Mouse (Mus musculus): Measurements from ENCODE around the gene Mecp2. TPM values are rescaled to one million over a fixed set of nuclear protein-coding genes. Genes with fewer than 3 reads are reported as not detected.

Mecp2 gene
- 39.6 TPM for polyA plus RNA-seq (2014; fragmentation: Illumina TruSeq; extraction: RNeasy Lipid Tissue Mini Kit (QIAGEN cat#74804))

DNA sequence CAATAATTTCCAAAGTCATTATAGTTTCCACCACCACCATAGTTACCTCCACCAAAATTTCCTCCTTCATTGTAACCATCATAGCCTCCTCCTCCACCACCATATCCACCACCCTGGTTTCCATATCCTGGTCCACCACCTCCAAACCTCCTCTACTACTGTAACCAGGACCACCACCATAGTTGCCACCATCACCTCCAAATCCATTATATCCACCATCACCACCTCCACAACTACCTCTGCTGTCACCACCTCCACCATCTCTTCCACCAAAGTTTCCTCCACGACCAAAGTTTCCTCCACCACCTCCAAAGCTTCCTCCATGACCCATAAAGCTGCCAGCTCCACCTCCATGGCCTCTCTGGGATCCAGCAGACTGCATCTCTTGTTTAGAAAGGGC lies at the start of gene Mecp2:
TSS of gene Mecp2 (minus strand) at position 101 of the 400 bp plus-strand sequence.

DNA sequence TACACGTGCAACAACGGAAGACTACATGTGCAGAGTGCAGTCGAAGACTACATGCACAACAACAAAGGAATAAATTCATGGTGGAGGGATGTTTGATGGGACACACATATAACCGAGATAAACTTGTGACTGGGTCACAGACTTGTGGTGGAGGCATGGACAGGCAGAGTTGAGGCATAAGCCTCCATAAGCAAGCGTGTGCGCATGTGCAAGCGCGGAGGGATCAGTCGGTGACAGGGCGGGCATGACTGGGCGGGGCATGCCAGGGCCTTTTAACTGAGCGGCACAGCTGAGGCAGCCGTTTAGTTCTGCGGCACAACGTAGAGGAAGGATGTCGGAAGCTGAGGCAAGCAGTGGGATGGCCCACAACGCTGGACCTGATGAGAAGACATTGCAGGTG lies 41.8 kb upstream of the Mecp2 start, which contains the start of gene Tktl1:
TSS of gene Tktl1 (plus strand) at position 301 of the 400 bp plus-strand sequence.

DNA sequence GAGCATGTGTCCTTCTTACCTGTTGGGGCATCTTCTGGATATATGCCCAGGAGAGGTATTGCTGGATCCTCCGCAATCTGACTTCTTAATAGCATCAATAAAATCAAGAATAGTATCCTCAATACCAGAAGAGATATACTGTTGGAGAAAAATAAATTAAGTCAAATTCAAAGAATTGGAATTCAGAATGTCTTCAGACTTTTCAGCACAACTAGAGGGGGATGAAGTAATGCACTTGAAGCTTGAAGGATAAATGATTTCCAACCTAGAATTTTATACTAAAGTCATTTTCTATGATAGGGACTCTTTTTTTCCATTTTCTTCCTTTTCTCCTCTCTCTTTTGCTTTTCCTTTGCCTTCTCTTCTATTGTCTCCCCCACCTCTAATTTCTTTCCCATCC lies 32.6 kb upstream of the Mecp2 start, which contains the start of gene Tex28:
TSS of gene Tex28 (minus strand) at position 101 of the 400 bp plus-strand sequence.

GRCm38 (mm10) chrX:74127164-74127563 lies 8.0 kb downstream of the Mecp2 start, which contains the start of gene Opn1mw:
Gene Opn1mw, plus strand, starts transcription at chrX:74127464.

GRCm38 (mm10) chrX:74023188-74024049 lies 111.7 kb downstream of the Mecp2 start, which contains the start of gene Irak1:
Gene Irak1, minus strand, starts transcription at chrX:74023918.

Other genes starting within 250 kb of the Mecp2 start
- gene Avpr2, start 243.3 kb downstream of the Mecp2 start, polyA plus RNA-seq (2014; fragmentation: Illumina TruSeq; extraction: RNeasy Lipid Tissue Mini Kit (QIAGEN cat#74804)): not detected
- 0.48 TPM for gene L1cam, start 239.3 kb downstream of the Mecp2 start, polyA plus RNA-seq (2014; fragmentation: Illumina TruSeq; extraction: RNeasy Lipid Tissue Mini Kit (QIAGEN cat#74804))
- gene Arhgap4, start 213.5 kb downstream of the Mecp2 start, polyA plus RNA-seq (2014; fragmentation: Illumina TruSeq; extraction: RNeasy Lipid Tissue Mini Kit (QIAGEN cat#74804)): 0.46 TPM
- 6.2 TPM for gene Naa10, start 213.4 kb downstream of the Mecp2 start, polyA plus RNA-seq (2014; fragmentation: Illumina TruSeq; extraction: RNeasy Lipid Tissue Mini Kit (QIAGEN cat#74804))
- gene Renbp, start 204.5 kb downstream of the Mecp2 start, polyA plus RNA-seq (2014; fragmentation: Illumina TruSeq; extraction: RNeasy Lipid Tissue Mini Kit (QIAGEN cat#74804)): 2.0 TPM
- gene Hcfc1, start 169.0 kb downstream of the Mecp2 start, polyA plus RNA-seq (2014; fragmentation: Illumina TruSeq; extraction: RNeasy Lipid Tissue Mini Kit (QIAGEN cat#74804)): 43.7 TPM
- gene Irak1, start 111.4 kb downstream of the Mecp2 start, polyA plus RNA-seq (2014; fragmentation: Illumina TruSeq; extraction: RNeasy Lipid Tissue Mini Kit (QIAGEN cat#74804)): 50.0 TPM
- gene Opn1mw, start 7.9 kb downstream of the Mecp2 start, polyA plus RNA-seq (2014; fragmentation: Illumina TruSeq; extraction: RNeasy Lipid Tissue Mini Kit (QIAGEN cat#74804)): not detected
- not detected for gene Tex28, start 32.5 kb upstream of the Mecp2 start, polyA plus RNA-seq (2014; fragmentation: Illumina TruSeq; extraction: RNeasy Lipid Tissue Mini Kit (QIAGEN cat#74804))
- gene Tktl1, start 41.9 kb upstream of the Mecp2 start, polyA plus RNA-seq (2014; fragmentation: Illumina TruSeq; extraction: RNeasy Lipid Tissue Mini Kit (QIAGEN cat#74804)): 0.17 TPM
- gene Flna, start 114.5 kb upstream of the Mecp2 start, polyA plus RNA-seq (2014; fragmentation: Illumina TruSeq; extraction: RNeasy Lipid Tissue Mini Kit (QIAGEN cat#74804)): 89.3 TPM
- 140 TPM for gene Emd, start 119.3 kb upstream of the Mecp2 start, polyA plus RNA-seq (2014; fragmentation: Illumina TruSeq; extraction: RNeasy Lipid Tissue Mini Kit (QIAGEN cat#74804))
- gene Rpl10, start 135.4 kb upstream of the Mecp2 start, polyA plus RNA-seq (2014; fragmentation: Illumina TruSeq; extraction: RNeasy Lipid Tissue Mini Kit (QIAGEN cat#74804)): 1,805 TPM
- 21.2 TPM for gene Taz, start 146.5 kb upstream of the Mecp2 start, polyA plus RNA-seq (2014; fragmentation: Illumina TruSeq; extraction: RNeasy Lipid Tissue Mini Kit (QIAGEN cat#74804))
- gene Dnase1l1, start 147.0 kb upstream of the Mecp2 start, polyA plus RNA-seq (2014; fragmentation: Illumina TruSeq; extraction: RNeasy Lipid Tissue Mini Kit (QIAGEN cat#74804)): 14.7 TPM
- gene Atp6ap1, start 161.7 kb upstream of the Mecp2 start, polyA plus RNA-seq (2014; fragmentation: Illumina TruSeq; extraction: RNeasy Lipid Tissue Mini Kit (QIAGEN cat#74804)): 172 TPM
- 102 TPM for gene Gdi1, start 169.6 kb upstream of the Mecp2 start, polyA plus RNA-seq (2014; fragmentation: Illumina TruSeq; extraction: RNeasy Lipid Tissue Mini Kit (QIAGEN cat#74804))
- 17.0 TPM for gene Fam50a, start 177.7 kb upstream of the Mecp2 start, polyA plus RNA-seq (2014; fragmentation: Illumina TruSeq; extraction: RNeasy Lipid Tissue Mini Kit (QIAGEN cat#74804))
- gene Plxna3, start 193.7 kb upstream of the Mecp2 start, polyA plus RNA-seq (2014; fragmentation: Illumina TruSeq; extraction: RNeasy Lipid Tissue Mini Kit (QIAGEN cat#74804)): 1.8 TPM
- 13.9 TPM for gene Lage3, start 218.3 kb upstream of the Mecp2 start, polyA plus RNA-seq (2014; fragmentation: Illumina TruSeq; extraction: RNeasy Lipid Tissue Mini Kit (QIAGEN cat#74804))
- 44.0 TPM for gene Ubl4a, start 237.9 kb upstream of the Mecp2 start, polyA plus RNA-seq (2014; fragmentation: Illumina TruSeq; extraction: RNeasy Lipid Tissue Mini Kit (QIAGEN cat#74804))
- gene Slc10a3, start 238.0 kb upstream of the Mecp2 start, polyA plus RNA-seq (2014; fragmentation: Illumina TruSeq; extraction: RNeasy Lipid Tissue Mini Kit (QIAGEN cat#74804)): 11.3 TPM

All from ovary, adult 10 weeks (tissue).